Mouse (Mus musculus) testis, adult 10 weeks (tissue): ENCODE results near the gene Tekt2. TPM values are rescaled to one million over a fixed set of nuclear protein-coding genes. Genes with fewer than 3 reads are reported as not detected.

Source experiments
- polyA plus RNA-seq: library from polyadenylated mRNA; stranded (reverse); fragments of 350-450 nt; fragmentation: Illumina TruSeq; extraction: RNeasy Lipid Tissue Mini Kit (QIAGEN cat#74804); gene quantifications from one replicate; pipeline ENCODE4 v1.2.3, GENCODE M21; 2014; ENCODE audit warnings: low read depth, low replicate concordance

Tekt2 gene
- 63.9 TPM for polyA plus RNA-seq

DNA sequence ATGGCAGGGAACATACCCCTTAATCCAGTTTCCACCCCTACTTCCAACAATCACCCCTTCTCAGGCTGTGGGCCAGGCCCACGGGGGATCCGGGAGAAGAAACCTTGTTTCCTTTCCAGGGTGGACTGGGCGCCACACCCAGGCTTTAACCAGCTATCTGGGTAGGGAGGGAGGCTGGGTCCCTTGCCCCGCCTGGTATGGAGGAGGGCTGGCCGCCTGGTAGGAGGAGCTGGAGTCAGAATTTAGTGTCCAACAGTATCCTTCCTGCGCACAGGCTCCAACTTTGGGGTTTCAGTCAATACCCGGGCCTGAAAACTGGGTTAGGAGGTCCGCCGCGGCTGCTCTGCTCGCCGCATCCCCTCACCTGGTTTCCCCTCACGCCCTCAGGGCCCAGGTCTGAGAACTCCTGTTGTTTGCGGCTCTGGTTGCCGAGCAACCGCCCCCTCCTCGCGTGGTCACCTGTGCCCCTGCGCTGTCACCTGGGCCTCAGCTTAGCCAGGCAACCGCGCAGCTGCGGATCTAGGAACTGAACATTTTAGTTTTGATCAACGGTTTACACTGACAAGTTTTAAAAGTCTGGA is at the start of gene Tekt2:
Gene Tekt2 (minus strand): TSS at position 408 of the 581 bp plus-strand sequence.

DNA sequence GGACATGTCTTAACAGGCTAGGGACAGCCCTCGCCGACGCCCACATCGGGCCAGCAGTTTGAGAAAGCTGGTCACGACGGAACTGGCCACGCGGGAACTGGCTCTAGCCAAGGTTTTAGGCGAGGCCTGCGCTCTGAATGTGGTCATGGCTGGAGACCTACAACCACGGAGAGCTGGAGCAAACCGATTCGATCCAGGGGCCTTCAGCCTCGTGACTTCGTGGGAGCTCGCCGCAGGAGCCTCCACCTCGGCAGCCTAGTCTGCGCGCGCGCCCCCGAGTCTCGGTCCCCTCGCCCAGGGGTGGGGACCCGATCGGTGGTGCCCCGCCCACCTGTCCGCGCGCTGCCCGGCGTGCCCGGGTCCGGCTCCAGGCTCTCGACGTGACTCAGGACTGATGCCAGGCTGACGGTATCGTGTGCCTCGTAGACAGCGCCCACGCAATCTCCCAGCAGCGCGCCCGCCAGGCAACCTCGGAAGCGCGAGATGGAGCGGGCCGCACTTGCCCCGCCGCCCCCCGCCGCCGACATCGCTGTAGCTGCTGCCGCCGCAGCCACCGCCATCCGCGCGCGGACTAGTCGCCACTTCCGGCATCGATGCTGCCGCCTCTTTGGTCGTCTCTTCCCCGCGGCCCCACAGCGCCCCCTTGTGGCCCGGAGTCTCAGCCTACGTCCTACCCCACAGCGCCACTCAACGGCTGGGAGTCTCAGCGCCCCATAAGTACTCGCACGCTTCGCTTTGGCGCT is 4.2 kb downstream of the Tekt2 start, which contains the start of gene Adprhl2:
Gene Adprhl2 (minus strand): TSS at position 593 of the 743 bp plus-strand sequence.

DNA sequence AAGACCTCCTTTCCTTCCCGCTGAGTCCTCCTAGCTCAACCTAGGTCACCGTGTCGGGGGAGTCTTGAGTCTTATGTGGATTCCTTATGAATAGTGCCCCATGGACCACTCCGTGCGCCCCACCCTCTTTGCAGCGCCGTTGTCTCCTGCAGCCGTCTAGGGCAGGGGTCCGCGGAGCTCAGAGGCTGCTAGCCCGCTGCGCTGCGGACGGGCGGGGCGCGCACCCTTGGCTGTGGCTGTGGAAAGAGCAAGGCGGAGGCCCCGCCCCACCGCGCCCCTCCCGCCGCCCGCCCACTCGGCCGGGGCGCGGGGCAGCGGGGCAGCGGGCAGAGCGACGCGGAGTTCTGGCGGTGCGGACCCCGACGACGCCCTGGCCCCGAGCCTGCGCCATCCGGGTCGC is 39.0 kb downstream of the Tekt2 start, which contains the start of gene Col8a2:
Gene Col8a2 (plus strand): TSS at position 302 of the 400 bp plus-strand sequence.

Other genes starting within 250 kb of the Tekt2 start
- gene Lsm10, start 229.1 kb downstream of the Tekt2 start, polyA plus RNA-seq: 4.5 TPM
- gene Stk40, start 221.7 kb downstream of the Tekt2 start, polyA plus RNA-seq: 3.3 TPM
- not detected for gene Eva1b, start 177.9 kb downstream of the Tekt2 start, polyA plus RNA-seq
- gene Sh3d21, start 162.2 kb downstream of the Tekt2 start, polyA plus RNA-seq: 151 TPM
- gene Thrap3, start 122.9 kb downstream of the Tekt2 start, polyA plus RNA-seq: 156 TPM
- 0.60 TPM for gene Map7d1, start 69.3 kb downstream of the Tekt2 start, polyA plus RNA-seq
- gene Trappc3, start 63.4 kb downstream of the Tekt2 start, polyA plus RNA-seq: 11.2 TPM
- gene Col8a2, start 38.9 kb downstream of the Tekt2 start, polyA plus RNA-seq: 0.62 TPM
- 0.29 TPM for gene Adprhl2, start 4.0 kb downstream of the Tekt2 start, polyA plus RNA-seq
- gene Ago3, start 103.9 kb upstream of the Tekt2 start, polyA plus RNA-seq: 11.9 TPM
- gene Ago1, start 142.9 kb upstream of the Tekt2 start, polyA plus RNA-seq: 2.9 TPM
- 14.2 TPM for gene Ago4, start 207.8 kb upstream of the Tekt2 start, polyA plus RNA-seq
- gene Clspn, start 231.2 kb upstream of the Tekt2 start, polyA plus RNA-seq: 5.3 TPM